Mouse (Mus musculus) erythroblast, embryonic 14.5 days (primary cell): ENCODE measurements around the gene Htr1f.

Source experiments
- GATA1 ChIP-seq: IDR thresholded peaks from 2 replicates; pipeline ENCODE4 v1.6.1; 2012; ENCODE audit warnings: low read length, inconsistent platforms, mixed read lengths
- TAL1 ChIP-seq: IDR thresholded peaks from 3 replicates; pipeline ENCODE4 v1.6.1; 2012; ENCODE audit warnings: low read length, inconsistent platforms, mixed read lengths

DNA sequence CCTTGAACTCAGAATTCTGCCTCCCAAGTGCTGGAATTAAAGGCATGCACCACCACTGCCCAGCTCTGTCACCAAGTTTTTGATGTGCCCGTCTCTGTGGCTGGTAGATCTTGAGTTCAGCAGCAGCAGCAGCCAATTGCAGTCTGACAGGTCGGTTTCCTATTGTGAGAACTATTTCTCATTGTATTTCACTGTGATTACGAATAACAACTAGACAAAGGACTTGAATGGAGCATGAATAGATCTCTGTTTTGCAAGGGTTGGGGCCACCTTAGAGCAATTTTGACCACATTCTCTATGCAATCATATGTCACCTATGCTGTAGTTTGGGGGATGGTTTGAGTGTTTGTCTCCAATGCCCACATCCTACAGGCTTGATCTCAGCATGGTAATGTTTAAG is 224.7 kb downstream of the Htr1f start:
- no peak for TF ChIP-seq TAL1
- no peak for TF ChIP-seq GATA1
